In the genomic region with DNA sequence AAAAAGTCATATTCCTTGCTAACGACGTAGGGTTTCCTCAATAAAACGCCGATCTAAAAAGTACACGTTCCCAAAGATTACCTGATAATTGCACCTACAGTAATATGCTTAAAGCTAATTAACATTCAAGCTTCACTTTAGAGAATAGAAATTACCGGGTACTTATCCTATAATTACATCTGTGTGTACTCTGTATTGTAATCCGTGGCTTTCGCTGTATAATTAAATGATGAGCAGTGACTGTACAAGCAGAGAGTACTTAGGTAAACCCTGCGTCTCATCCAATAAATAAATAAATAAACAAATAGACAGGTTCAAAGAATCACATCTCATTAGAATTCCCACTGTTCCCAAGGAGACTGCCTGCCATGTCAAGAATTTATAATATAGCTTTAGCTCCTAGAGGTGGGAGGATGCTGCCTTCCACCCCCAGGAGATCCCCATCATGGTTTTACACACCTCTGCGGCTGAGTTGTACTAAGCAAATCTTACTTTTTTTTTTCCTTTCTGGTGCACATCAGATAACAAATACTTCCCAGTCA, we compare ENCODE assay signal across 21 mouse cellular contexts.
DNase-seq lines count a peak whose midpoint lies in the region; ATAC-seq and TF ChIP-seq lines count a peak whose summit lies in the region.
"Had no signal": no experiment of that assay in that cellular context is flagged by ENCODE, and none has a peak within 500 bp of the region (broad histone marks: within the 10 kb centered on the region; RNA-seq: fewer than 3 reads in every experiment).

No protein-coding gene starts in this region.

- no peaks in the 10 kb centered on the region for H3K36me3 ChIP-seq in hindbrain, embryonic 13.5 days
- H3K36me3 ChIP-seq in hindbrain, embryonic 12.5 days: no peaks in the 10 kb centered on the region
- no peaks in the 10 kb centered on the region for H3K36me3 ChIP-seq in forebrain, embryonic 16.5 days (ENCODE audit: control insufficient read depth, insufficient read depth)
- H3K36me3 ChIP-seq in midbrain, embryonic 16.5 days (ENCODE audit: control insufficient read depth, insufficient read depth, low read length): no peaks in the 10 kb centered on the region
- H3K36me3 ChIP-seq in embryonic facial prominence, embryonic 10.5 days (replicated peaks): no peaks in the 10 kb centered on the region; the same call in 1 of the 2 replicates
- H3K36me3 ChIP-seq: liver, embryonic 13.5 days had no signal

- peak overlapping the region; percentile 82 for H3K27ac ChIP-seq in hindbrain, embryonic 13.5 days
- H3K27ac ChIP-seq in hindbrain, embryonic 12.5 days: no peak overlapping the region
- no peak overlapping the region for H3K27ac ChIP-seq in forebrain, embryonic 16.5 days (ENCODE audit: low read length)
- no peak overlapping the region for H3K27ac ChIP-seq in midbrain, embryonic 16.5 days (ENCODE audit: low read length)
- H3K27ac ChIP-seq in embryonic facial prominence, embryonic 10.5 days (replicated peaks): no peak overlapping the region
- H3K27ac ChIP-seq: left cerebral cortex, adult 2 months; liver, embryonic 13.5 days had no signal

- peak; percentile 49 for DNase-seq in brain, embryonic 14.5 days (ENCODE audit: low read depth)
- no peak for DNase-seq in lung, postnatal 4 days
- no peak for DNase-seq in embryonic facial prominence, embryonic 10.5 days (ENCODE audit: low spot score)
- DNase-seq: adrenal gland, postnatal 36 days; cerebellum, adult 11 months; cerebellum, adult 9-11 months; gastrocnemius, postnatal 14 days; heart, adult 18-20 months; heart, postnatal 10 days; kidney, adult 8-10 months; kidney, postnatal 10 days; liver, embryonic 13.5 days; lung, adult 2 months; lung, postnatal 14 days had no signal

- 62% methylated on average over 10 of the region's 10 CpGs for WGBS in hindbrain, embryonic 13.5 days
- 80% methylated on average over 10 of the region's 10 CpGs for WGBS in hindbrain, embryonic 12.5 days
- 28% methylated on average over 10 of the region's 10 CpGs for WGBS in forebrain, embryonic 16.5 days
- WGBS in midbrain, embryonic 16.5 days: 54% methylated on average over 10 of the region's 10 CpGs
- WGBS in embryonic facial prominence, embryonic 10.5 days: 85% methylated on average over 10 of the region's 10 CpGs

- no peak overlapping the region for H3K4me2 ChIP-seq in hindbrain, embryonic 13.5 days
- no peak overlapping the region for H3K4me2 ChIP-seq in hindbrain, embryonic 12.5 days (replicated peaks)
- no peak overlapping the region for H3K4me2 ChIP-seq in forebrain, embryonic 16.5 days (ENCODE audit: low read length)
- peak overlapping the region; percentile 46 for H3K4me2 ChIP-seq in midbrain, embryonic 16.5 days (ENCODE audit: low read length)
- H3K4me2 ChIP-seq: heart, embryonic 12.5 days; liver, embryonic 13.5 days had no signal

- H3K4me1 ChIP-seq in hindbrain, embryonic 13.5 days (replicated peaks): peaks cover 23% of the 10 kb centered on the region
- H3K4me1 ChIP-seq in hindbrain, embryonic 12.5 days: peaks cover 9% of the 10 kb centered on the region
- peaks cover 8% of the 10 kb centered on the region for H3K4me1 ChIP-seq in forebrain, embryonic 16.5 days (replicated peaks; ENCODE audit: control insufficient read depth, insufficient read depth, low read length)
- H3K4me1 ChIP-seq in midbrain, embryonic 16.5 days (ENCODE audit: control insufficient read depth, insufficient read depth, low read length): peaks cover 12% of the 10 kb centered on the region
- H3K4me1 ChIP-seq in embryonic facial prominence, embryonic 10.5 days: peaks cover 18% of the 10 kb centered on the region
- H3K4me1 ChIP-seq: heart, embryonic 12.5 days had no signal

- TF ChIP-seq CTCF in brain, embryonic 14.5 days (IDR thresholded peaks at IDR 0.05; ENCODE audit: borderline replicate concordance, extremely low read depth, insufficient read depth, insufficient read length): no peak

- no peak for TF ChIP-seq POLR2A in brain, embryonic 14.5 days (IDR thresholded peaks at IDR 0.05; ENCODE audit: borderline replicate concordance, extremely low read depth, insufficient read depth, insufficient read length, poor library complexity, severe bottlenecking)

- no peak overlapping the region for H3K4me3 ChIP-seq in hindbrain, embryonic 13.5 days
- H3K4me3 ChIP-seq in hindbrain, embryonic 12.5 days: no peak overlapping the region
- H3K4me3 ChIP-seq in forebrain, embryonic 16.5 days (replicated peaks; ENCODE audit: low read length): no peak overlapping the region
- no peak overlapping the region for H3K4me3 ChIP-seq in midbrain, embryonic 16.5 days (ENCODE audit: low read depth, low read length)
- no peak overlapping the region for H3K4me3 ChIP-seq in embryonic facial prominence, embryonic 10.5 days
- H3K4me3 ChIP-seq: heart, embryonic 12.5 days; left cerebral cortex, adult 2 months; liver, embryonic 13.5 days; myocyte had no signal

- H3K27me3 ChIP-seq in hindbrain, embryonic 13.5 days: no peaks in the 10 kb centered on the region
- no peaks in the 10 kb centered on the region for H3K27me3 ChIP-seq in hindbrain, embryonic 12.5 days
- no peaks in the 10 kb centered on the region for H3K27me3 ChIP-seq in forebrain, embryonic 16.5 days (replicated peaks; ENCODE audit: control insufficient read depth, insufficient read depth, low read length)
- no peaks in the 10 kb centered on the region for H3K27me3 ChIP-seq in midbrain, embryonic 16.5 days (ENCODE audit: control insufficient read depth, insufficient read depth, low read depth, low read length)
- H3K27me3 ChIP-seq in embryonic facial prominence, embryonic 10.5 days (replicated peaks; ENCODE audit: low read depth, poor library complexity, severe bottlenecking): no peaks in the 10 kb centered on the region
- H3K27me3 ChIP-seq: heart, embryonic 12.5 days; liver, embryonic 13.5 days had no signal

- no peak for ATAC-seq in hindbrain, embryonic 13.5 days (ENCODE audit: low FRiP score)
- no peak for ATAC-seq in hindbrain, embryonic 12.5 days (ENCODE audit: low FRiP score)
- peak; percentile 67 for ATAC-seq in forebrain, embryonic 16.5 days
- peak; percentile 63 for ATAC-seq in midbrain, embryonic 16.5 days

- no peaks in the 10 kb centered on the region for H3K9me3 ChIP-seq in hindbrain, embryonic 13.5 days
- H3K9me3 ChIP-seq in hindbrain, embryonic 12.5 days (replicated peaks): no peaks in the 10 kb centered on the region
- H3K9me3 ChIP-seq in forebrain, embryonic 16.5 days (ENCODE audit: control insufficient read depth, low read length): no peaks in the 10 kb centered on the region
- H3K9me3 ChIP-seq in midbrain, embryonic 16.5 days (replicated peaks; ENCODE audit: control insufficient read depth, low read length, poor library complexity, severe bottlenecking): no peaks in the 10 kb centered on the region
- no peaks in the 10 kb centered on the region for H3K9me3 ChIP-seq in embryonic facial prominence, embryonic 10.5 days
- H3K9me3 ChIP-seq: heart, embryonic 12.5 days; liver, embryonic 13.5 days had no signal

- no peak overlapping the region for H3K9ac ChIP-seq in hindbrain, embryonic 13.5 days
- no peak overlapping the region for H3K9ac ChIP-seq in hindbrain, embryonic 12.5 days
- no peak overlapping the region for H3K9ac ChIP-seq in forebrain, embryonic 16.5 days (replicated peaks; ENCODE audit: low read depth, low read length)
- H3K9ac ChIP-seq in midbrain, embryonic 16.5 days (ENCODE audit: low read depth, low read length): no peak overlapping the region
- H3K9ac ChIP-seq: heart, embryonic 12.5 days; liver, embryonic 13.5 days had no signal

Comparison
In these comparisons a context has a peak if more than half of its experiments do, and no peak if none do; other contexts are left out.
1. ATAC-seq: peak in forebrain, embryonic 16.5 days (single experiment) and midbrain, embryonic 16.5 days (single experiment); none in hindbrain, embryonic 13.5 days (single experiment) and hindbrain, embryonic 12.5 days (single experiment).